Mouse (Mus musculus): ENCODE data around the gene Zfp791.
"Not testable (repeated sequence)": the region's sequence is repeated elsewhere in the genome, so short reads cannot be mapped to it uniquely, and the experiment has no call there.

Gene Zfp791

DNA sequence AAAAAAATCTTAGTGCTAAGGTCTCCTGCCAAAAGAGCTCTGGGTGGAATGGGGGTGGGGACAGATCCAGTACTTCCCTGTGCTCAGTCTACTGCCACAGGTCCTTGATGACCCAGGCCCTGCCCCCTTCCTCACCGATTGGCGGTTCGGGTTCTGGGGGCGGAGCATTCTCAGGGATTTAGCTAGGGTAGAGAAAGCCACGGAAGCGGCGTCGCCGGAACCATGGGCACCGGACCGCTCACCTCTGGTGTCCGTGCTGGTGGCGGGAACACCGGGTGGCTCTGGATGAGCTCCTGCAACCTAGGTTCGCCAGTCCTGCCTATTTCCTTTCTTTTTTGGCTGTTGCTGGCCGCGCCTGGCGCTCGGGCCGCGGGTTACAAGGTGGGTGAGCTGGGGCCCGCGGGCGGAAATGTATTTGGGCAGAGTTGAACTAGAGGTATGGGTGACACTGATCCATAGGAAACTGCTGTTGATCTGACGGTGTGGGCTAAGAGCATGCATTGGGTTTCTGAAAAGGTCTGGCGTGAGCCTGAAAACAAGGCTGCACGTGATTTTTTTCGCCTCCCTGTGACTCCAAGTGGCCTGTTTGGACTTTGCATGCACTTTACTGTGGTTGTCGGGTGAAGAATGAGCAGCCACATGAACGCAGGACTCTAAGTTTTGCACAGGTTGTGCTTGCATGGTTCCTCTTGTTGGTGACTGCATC is 39.6 kb downstream of the Zfp791 start, which contains the start of gene Man2b1:
Man2b1 (plus strand) TSS at position 163 of the 706 bp plus-strand sequence.
- peak; percentile 90 for DNase-seq (ENCODE audit: low read depth)

DNA sequence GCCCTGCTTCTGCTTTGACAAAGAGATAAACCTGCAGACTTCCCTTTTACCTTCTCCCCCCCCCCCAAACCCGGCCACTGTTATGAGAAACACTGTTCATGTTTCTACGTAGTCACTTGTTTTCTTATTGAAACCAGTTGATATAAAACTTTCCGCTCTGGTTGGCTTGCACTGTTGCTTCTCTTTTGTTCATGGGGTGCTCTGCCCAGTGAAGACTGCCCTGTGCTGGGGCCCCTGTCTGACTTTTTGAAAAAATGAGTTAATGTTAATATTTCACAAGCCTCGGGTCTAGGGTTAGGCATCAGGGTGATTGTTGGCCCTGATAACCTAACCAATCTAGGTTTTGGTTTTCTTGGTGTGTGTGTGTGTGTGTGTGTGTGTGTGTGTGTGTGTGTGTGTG is 40.7 kb downstream of the Zfp791 start:
- not testable (repeated sequence) for DNase-seq (ENCODE audit: low read depth)

DNA sequence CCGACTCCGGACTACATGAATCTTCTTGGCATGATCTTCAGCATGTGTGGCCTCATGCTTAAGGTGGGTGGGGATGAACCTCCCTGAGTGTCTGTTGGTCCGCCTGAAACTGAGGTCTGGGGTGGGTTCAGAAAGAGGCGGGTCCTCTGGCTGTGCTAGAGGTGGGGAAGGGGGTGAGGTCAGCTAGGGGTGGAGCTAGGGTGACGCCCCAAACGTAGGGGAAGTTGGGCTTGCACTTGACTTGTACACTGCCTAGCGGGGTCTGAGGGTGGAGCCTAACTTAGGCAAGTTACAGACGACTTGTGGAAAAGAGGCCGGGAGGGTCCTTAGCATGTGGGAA is 41.7 kb downstream of the Zfp791 start, which contains the start of gene Wdr83:
Wdr83 (minus strand) TSS at position 91 of the 340 bp plus-strand sequence.
- DNase-seq (ENCODE audit: low read depth), result no peak

DNA sequence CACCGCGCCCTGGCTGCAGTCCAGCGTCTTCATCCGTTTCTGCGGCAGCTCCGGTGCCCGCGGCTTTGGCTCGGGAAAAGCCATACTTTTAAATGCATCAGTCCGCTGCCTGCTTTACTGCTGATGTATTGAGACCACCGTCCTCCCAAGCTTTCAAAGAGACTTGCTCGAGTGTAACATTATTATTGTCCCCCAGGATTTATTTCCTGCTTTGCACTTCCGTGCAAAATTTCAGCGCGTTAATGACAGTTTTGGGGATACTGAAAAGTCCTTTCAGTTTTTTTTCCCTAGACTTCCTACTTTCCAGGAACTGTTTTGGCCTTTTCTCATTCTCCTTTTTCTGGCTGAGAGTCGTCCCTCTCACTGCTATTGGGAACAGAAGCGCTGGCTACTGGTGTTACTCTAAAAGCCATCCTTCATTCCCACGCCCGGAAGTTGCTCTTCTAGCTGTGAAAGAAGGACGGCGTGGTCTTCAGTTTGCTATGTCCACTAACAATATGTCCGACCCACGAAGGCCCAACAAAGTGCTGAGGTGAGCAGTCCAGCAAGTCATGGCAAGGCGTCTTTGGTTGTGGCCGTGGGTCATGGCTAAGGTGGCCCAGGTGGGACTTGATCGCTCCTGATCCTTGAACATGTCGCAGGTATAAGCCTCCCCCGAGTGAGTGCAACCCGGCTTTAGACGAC is 42.2 kb downstream of the Zfp791 start, which contains the start of gene Wdr83os:
Wdr83os (plus strand) TSS at position 209 of the 684 bp plus-strand sequence.
- DNase-seq (ENCODE audit: low read depth), result peak; percentile 67

DNA sequence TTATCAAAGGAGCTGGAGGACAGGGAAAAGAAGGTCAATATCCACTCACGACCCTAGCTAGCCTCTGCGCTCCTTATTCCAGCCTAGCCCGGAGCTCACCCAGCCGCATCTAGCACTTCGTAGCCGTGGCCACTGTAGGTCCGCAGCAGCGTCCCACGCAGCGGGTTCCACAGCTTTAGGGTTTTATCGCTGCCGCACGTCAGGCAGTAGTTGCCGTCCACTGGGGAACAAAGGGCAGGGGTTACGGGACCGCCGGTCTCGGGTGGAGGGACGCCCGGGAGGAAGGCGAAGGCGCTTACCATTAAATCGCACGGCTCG is 42.7 kb downstream of the Zfp791 start:
- no peak for DNase-seq (ENCODE audit: low read depth)

DNA sequence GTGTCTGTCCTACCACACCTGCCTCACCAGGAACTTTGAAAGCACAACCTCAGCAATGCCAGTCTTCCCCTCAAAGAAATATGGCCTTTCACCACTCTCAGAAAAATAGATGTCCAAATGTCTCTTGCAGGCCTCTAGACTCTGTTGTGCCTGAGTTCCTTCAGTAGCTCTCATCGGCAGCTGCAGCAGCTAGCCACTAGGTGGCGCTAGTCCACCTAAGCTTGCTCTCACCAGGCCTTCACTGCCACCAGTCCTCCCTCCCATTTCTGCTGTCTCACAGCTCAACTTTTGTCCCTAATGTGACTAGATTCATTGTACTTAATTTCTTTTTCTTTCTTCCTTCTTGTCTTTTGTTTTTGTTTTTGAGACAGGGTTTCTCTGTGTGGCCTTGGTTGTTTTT is 45.9 kb downstream of the Zfp791 start:
- DNase-seq (ENCODE audit: low read depth), result peak; percentile 80

- no peak for DNase-seq (ENCODE audit: low read depth)
Observed at GRCm38 (mm10) chr8:85076001-85076400, 46.9 kb downstream of the Zfp791 start.

DNA sequence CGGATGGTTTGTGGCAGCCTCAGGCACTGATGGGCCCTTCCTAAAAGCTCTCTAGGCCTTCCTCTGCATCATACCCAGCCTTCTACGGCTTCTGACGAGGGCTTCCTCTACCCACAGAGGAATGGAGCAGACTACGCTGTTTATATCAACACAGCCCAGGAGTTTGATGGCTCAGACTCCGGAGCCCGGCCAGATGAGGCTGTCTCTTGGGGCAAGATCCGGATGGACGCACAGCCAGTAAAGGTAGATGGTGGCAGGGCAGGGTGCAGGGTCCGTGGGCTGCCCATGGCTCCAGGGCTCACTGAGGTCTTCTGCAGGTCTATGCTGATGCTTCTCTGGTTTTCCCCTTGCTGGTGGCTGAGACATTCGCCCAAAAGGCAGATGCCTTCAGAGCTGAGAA is 48.3 kb downstream of the Zfp791 start:
- DNase-seq (ENCODE audit: low read depth), result no peak

- no peak for DNase-seq (ENCODE audit: low read depth)
Observed at GRCm38 (mm10) chr8:85074167-85074566, 48.7 kb downstream of the Zfp791 start.

GRCm38 (mm10) chr8:85073041-85073612 is 49.8 kb downstream of the Zfp791 start:
- no peak for DNase-seq (ENCODE audit: low read depth)

GRCm38 (mm10) chr8:85072364-85072929 is 50.4 kb downstream of the Zfp791 start:
- no peak for DNase-seq (ENCODE audit: low read depth)

DNA sequence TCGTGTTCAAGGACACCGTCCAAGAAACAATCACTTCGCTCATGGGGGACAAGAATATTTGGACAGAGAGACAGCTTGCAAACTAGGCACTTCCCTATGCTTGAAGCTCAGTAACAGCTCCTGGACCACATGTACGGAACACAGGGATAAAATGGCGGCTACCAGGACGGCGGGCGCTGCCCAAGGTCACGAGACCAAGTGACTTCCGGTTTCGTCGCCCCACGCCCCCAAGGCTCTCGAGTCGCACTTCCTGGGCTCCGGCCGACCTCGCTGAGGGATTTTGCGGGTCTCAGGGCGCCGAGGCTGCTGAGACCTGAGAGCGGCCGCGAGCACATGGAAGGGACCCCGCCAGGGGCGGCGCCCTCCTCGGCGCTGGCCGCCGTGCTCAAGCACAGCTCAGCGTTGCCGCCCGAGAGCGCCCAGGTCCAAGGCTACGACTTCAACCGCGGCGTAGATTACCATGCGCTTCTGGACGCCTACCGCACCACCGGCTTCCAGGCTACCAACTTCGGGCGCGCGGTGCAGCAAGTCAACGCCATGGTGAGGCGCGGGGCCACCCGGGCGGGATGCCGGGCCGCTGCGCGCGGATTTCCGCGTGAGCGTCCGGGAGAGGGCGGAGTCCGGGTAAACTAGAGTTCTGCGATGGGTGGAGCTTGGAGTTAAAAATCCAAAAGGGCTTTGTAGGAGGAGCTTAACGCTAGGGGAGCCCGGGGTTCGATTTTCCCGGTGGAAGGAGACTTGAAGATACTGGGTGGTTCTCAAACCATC is 51.2 kb downstream of the Zfp791 start, which contains the start of gene Dhps:
Dhps (plus strand) TSS at position 244 of the 768 bp plus-strand sequence.
- DNase-seq (ENCODE audit: low read depth), result peak; percentile 80

DNA sequence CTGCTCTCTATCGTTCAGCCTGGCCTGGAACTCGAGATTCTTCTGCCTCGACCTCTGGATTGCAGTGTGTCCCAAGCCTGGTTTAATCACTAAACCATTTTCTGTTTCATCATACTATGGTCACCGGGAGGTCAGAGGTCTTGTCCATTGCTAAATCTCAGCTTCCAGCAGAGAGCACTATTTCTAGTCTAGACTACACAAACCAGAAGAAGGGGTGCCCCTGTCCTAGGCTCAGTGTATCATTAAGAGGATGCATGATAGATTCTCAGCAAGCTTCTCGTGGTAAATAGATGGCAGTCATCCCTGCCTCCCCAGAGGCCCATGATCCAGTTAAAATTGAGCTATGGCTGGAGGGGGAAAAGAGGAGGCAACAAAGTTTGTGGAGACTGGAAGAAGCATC is 51.9 kb downstream of the Zfp791 start:
- DNase-seq (ENCODE audit: low read depth), result no peak

DNA sequence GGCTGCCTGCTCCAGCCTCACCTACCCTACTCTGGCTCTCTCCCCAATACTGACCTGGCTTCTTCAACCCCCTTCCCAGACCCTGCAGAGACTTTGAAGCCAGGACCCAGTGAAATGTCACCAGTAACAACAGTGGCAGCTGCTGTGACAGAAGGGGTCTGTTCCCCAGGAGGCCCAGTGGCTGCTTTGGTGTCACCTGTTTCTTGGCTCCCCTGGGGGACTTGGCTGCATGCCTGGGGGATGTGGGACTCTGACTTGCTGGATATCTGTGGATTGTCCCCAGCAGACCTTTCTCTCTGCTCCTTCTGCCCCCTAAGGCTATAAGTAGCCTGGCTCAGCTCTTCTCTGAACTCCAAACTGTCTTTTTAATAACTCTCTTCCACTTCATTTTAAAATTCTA is 54.9 kb downstream of the Zfp791 start, which contains the start of gene Gm5741:
Gm5741 (minus strand) TSS at position 1 of the 400 bp plus-strand sequence.
- DNase-seq (ENCODE audit: low read depth), result no peak

GRCm38 (mm10) chr8:85067155-85067554 is 55.7 kb downstream of the Zfp791 start:
- DNase-seq (ENCODE audit: low read depth), result no peak

GRCm38 (mm10) chr8:85065213-85065612 is 57.7 kb downstream of the Zfp791 start:
- no peak for DNase-seq (ENCODE audit: low read depth)

DNA sequence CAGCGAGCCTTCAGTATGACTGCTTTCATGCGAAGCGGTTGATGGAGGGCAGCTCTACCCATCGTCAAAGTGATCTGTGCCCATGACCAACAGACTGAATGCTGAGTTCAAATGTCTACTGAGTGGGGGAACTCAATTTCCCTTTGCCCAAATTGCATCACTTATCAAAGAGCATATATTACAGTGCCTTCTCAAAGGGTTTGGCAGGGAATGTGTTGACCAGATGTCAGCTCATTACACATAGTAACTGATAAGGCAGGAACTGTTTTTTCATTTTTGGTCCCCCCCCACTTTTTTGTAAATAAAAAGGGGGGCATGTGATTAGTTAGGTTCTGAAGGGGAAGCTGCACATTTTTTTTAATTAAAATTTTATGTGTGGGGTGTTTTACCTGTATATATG is 60.3 kb downstream of the Zfp791 start:
- no peak for DNase-seq (ENCODE audit: low read depth)

DNA sequence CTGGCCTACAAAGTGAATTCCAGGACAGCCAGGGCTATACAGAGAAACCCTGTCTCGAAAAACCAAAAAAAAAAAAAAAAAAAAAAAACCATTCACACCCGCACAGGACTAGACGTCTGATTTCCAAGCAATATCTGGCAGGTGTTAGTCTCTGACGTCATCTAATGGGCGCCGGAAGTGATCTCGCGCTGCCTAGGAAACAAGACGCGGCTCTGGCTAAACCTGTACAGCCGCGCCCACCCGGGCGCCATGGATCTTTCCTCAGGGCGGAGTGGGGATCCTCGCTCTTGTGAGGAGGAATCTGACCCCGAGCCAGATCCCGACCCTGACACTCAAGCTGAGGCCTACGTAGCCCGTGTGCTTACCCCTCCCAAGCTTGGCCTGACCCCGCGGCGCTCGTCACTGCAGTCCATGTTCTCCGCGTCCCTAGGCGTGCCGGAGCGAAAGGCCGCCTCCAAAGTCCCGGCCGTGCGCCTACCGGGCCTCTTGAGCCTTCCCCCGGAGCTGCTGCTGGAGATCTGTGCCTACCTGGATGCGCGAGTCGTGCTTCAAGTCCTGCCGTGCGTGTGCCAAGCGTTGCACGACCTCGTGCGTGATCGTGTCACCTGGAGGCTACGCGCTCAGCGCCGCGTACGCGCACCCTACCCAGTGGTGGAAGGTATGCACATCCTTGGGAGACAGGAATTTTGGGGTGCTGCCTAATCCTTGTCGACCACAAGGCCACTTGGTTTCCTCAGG is 62.8 kb downstream of the Zfp791 start, which contains the start of gene Fbxw9:
Fbxw9 (plus strand) TSS at position 177 of the 738 bp plus-strand sequence.
- peak; percentile 92 for DNase-seq (ENCODE audit: low read depth)
